Mouse (Mus musculus) liver, embryonic 16.5 days (tissue): ENCODE results near the gene Dscam. TPM values are rescaled to one million over a fixed set of nuclear protein-coding genes. Genes with fewer than 3 reads are reported as not detected.

Experiments
- ATAC-seq: fragments of 200-750 bp; cut with Nextera tagmentation; 2 replicates; pipeline ENCODE4 v1.8.0; 2017; ENCODE audit warnings: low read depth, mild to moderate bottlenecking, moderate number of reproducible peaks, moderate library complexity
- H3K27ac ChIP-seq: fragments of 300-500 bp; sonication (generic); 2 replicates; pipeline ENCODE4 v1.5.1; 2014; ENCODE audit warnings: mild to moderate bottlenecking, low read length
- H3K27me3 ChIP-seq: fragments of 300-500 bp; sonication (generic); 2 replicates; pipeline ENCODE4 v1.6.1; 2014; ENCODE audit warnings: low read depth, low read length, mixed read lengths; ENCODE audit not compliant: control insufficient read depth, insufficient read depth
- H3K36me3 ChIP-seq: fragments of 300-500 bp; sonication (generic); 2 replicates; pipeline ENCODE4 v1.6.1; 2014; ENCODE audit warnings: mild to moderate bottlenecking; ENCODE audit not compliant: control insufficient read depth, insufficient read depth
- H3K4me1 ChIP-seq: fragments of 300-500 bp; sonication (generic); 2 replicates; pipeline ENCODE4 v1.6.1; 2014; ENCODE audit warnings: low read depth, low read length, mixed read lengths; ENCODE audit not compliant: control insufficient read depth
- H3K4me2 ChIP-seq: fragments of 300-500 bp; sonication (generic); 2 replicates; pipeline ENCODE4 v1.6.1; 2014; ENCODE audit warnings: low read depth, low read length, mixed read lengths
- H3K4me3 ChIP-seq: fragments of 300-500 bp; sonication (generic); 2 replicates; pipeline ENCODE4 v1.5.1; 2014; ENCODE audit warnings: low read depth, mild to moderate bottlenecking, low read length
- H3K9ac ChIP-seq: fragments of 300-500 bp; sonication (generic); 2 replicates; pipeline ENCODE4 v1.6.1; 2014; ENCODE audit warnings: low read depth, low read length
- H3K9me3 ChIP-seq: fragments of 300-500 bp; sonication (generic); replicated peaks from 2 replicates; pipeline ENCODE4 v1.6.1; 2016; ENCODE audit warnings: low read length; ENCODE audit not compliant: control insufficient read depth
- WGBS: fragments of 180-500 bp; shearing (Covaris S2); extraction: QIAGEN DNeasy Blood & Tissue Kit; methylation state at CpG from one replicate; pipeline ENCODE4 v1.1.7; 2014; ENCODE audit not compliant: insufficient replicate concordance; 5-methylcytosine and 5-hydroxymethylcytosine counted together
- polyA plus RNA-seq: library from polyadenylated mRNA; unstranded; fragments of >200 nt; fragmentation: Nextera tagmentation; extraction: Ambion mirVana; gene quantifications from 2 replicates; pipeline ENCODE4 v1.2.1, GENCODE M21; 2015

Gene Dscam
- polyA plus RNA-seq, 1 experiment from 2014 or later = not detected

- Histone ChIP-seq H3K9ac (no peak overlapping the region), H3K4me1 (no peaks in the 10 kb centered on the region), H3K4me2 (no peak overlapping the region), H3K27me3 (no peaks in the 10 kb centered on the region), H3K36me3 (no peaks in the 10 kb centered on the region), H3K27ac (no peak overlapping the region), H3K4me3 (no peak overlapping the region), H3K9me3 (no peaks in the 10 kb centered on the region)
- WGBS = 48% methylated on average over 2 of the region's 2 CpGs
- 0 out of 2 replicates have a peak, but pooled peaks have one; percentile 35 for ATAC-seq
Measured at GRCm38 (mm10) chr16:96969643-96970042, 200.9 kb downstream of the Dscam start.

GRCm38 (mm10) chr16:96968885-96969480 lies 201.6 kb downstream of the Dscam start:
- Histone ChIP-seq H3K4me2 (no peak overlapping the region), H3K27ac (no peak overlapping the region), H3K9me3 (no peaks in the 10 kb centered on the region), H3K36me3 (no peaks in the 10 kb centered on the region), H3K4me1 (no peaks in the 10 kb centered on the region), H3K27me3 (no peaks in the 10 kb centered on the region; the same call in 1 of the 2 replicates), H3K4me3 (no peak overlapping the region), H3K9ac (no peak overlapping the region)
- ATAC-seq = no peak
- 21% methylated on average over 2 of the region's 2 CpGs for WGBS

- ATAC-seq = no peak
- WGBS = 63% methylated on average over 3 of the region's 3 CpGs
- H3K27ac ChIP-seq = no peak overlapping the region
- H3K4me3 ChIP-seq = no peak overlapping the region
- H3K9ac ChIP-seq = no peak overlapping the region
- H3K4me1 ChIP-seq = no peaks in the 10 kb centered on the region
- H3K4me2 ChIP-seq = no peak overlapping the region
- no peaks in the 10 kb centered on the region; the same call in 1 of the 2 replicates for H3K27me3 ChIP-seq
- no peaks in the 10 kb centered on the region for H3K36me3 ChIP-seq
- no peaks in the 10 kb centered on the region for H3K9me3 ChIP-seq
Measured at GRCm38 (mm10) chr16:96959695-96960094, 210.9 kb downstream of the Dscam start.

GRCm38 (mm10) chr16:96945468-96946302 lies 224.9 kb downstream of the Dscam start:
- Histone ChIP-seq H3K4me3 (no peak overlapping the region), H3K4me1 (no peaks in the 10 kb centered on the region), H3K9me3 (no peaks in the 10 kb centered on the region), H3K36me3 (no peaks in the 10 kb centered on the region), H3K27ac (no peak overlapping the region), H3K4me2 (no peak overlapping the region), H3K27me3 (no peaks in the 10 kb centered on the region), H3K9ac (no peak overlapping the region)
- no peak for ATAC-seq
- WGBS = 44% methylated on average over 11 of the region's 11 CpGs

GRCm38 (mm10) chr16:96943648-96944047 lies 226.9 kb downstream of the Dscam start:
- Histone ChIP-seq H3K4me3 (no peak overlapping the region), H3K36me3 (no peaks in the 10 kb centered on the region), H3K9ac (no peak overlapping the region), H3K4me2 (no peak overlapping the region), H3K27ac (no peak overlapping the region), H3K27me3 (peaks cover 2% of the 10 kb centered on the region; the same call in 1 of the 2 replicates), H3K4me1 (no peaks in the 10 kb centered on the region), H3K9me3 (no peaks in the 10 kb centered on the region)
- ATAC-seq = no peak
- 53% methylated on average over 2 of the region's 2 CpGs for WGBS

- Histone ChIP-seq H3K36me3 (no peaks in the 10 kb centered on the region), H3K4me3 (no peak overlapping the region)
Measured at GRCm38 (mm10) chr16:96934795-96935194, 235.8 kb downstream of the Dscam start.

GRCm38 (mm10) chr16:96932211-96932610 lies 238.3 kb downstream of the Dscam start:
- Histone ChIP-seq H3K9ac (no peak overlapping the region), H3K9me3 (no peaks in the 10 kb centered on the region), H3K27ac (no peak overlapping the region), H3K4me1 (no peaks in the 10 kb centered on the region), H3K4me3 (no peak overlapping the region), H3K4me2 (no peak overlapping the region), H3K27me3 (peaks cover under 1% of the 10 kb centered on the region), H3K36me3 (no peaks in the 10 kb centered on the region)
- WGBS = 76% methylated on average over 6 of the region's 6 CpGs
- no peak for ATAC-seq

More at GRCm38 (mm10) chr16:96934795-96935194, 235.8 kb downstream of the Dscam start:
- H3K27me3 ChIP-seq = peaks cover 6% of the 10 kb centered on the region
- H3K9me3 ChIP-seq = no peaks in the 10 kb centered on the region
- no peak overlapping the region for H3K4me2 ChIP-seq
- 62% methylated on average over 2 of the region's 2 CpGs for WGBS
- H3K27ac ChIP-seq = no peak overlapping the region
- no peak for ATAC-seq
- no peak overlapping the region for H3K9ac ChIP-seq
- no peaks in the 10 kb centered on the region for H3K4me1 ChIP-seq

- H3K36me3 ChIP-seq = no peaks in the 10 kb centered on the region
- no peak overlapping the region for H3K27ac ChIP-seq
- H3K9ac ChIP-seq = no peak overlapping the region
- H3K4me3 ChIP-seq = no peak overlapping the region
- H3K4me2 ChIP-seq = no peak overlapping the region
- no peak for ATAC-seq
- no peaks in the 10 kb centered on the region; the same call in 1 of the 2 replicates for H3K27me3 ChIP-seq
- H3K4me1 ChIP-seq = no peaks in the 10 kb centered on the region
- no peaks in the 10 kb centered on the region for H3K9me3 ChIP-seq
- WGBS = 63% methylated on average over 2 of the region's 2 CpGs
Measured at GRCm38 (mm10) chr16:96931771-96932170, 238.8 kb downstream of the Dscam start.

GRCm38 (mm10) chr16:96928011-96928410 lies 242.5 kb downstream of the Dscam start:
- H3K27me3 ChIP-seq = no peaks in the 10 kb centered on the region; the same call in 1 of the 2 replicates
- H3K36me3 ChIP-seq = no peaks in the 10 kb centered on the region
- 52% methylated on average over 1 of the region's 1 CpGs for WGBS
- H3K9me3 ChIP-seq = no peaks in the 10 kb centered on the region
- no peak overlapping the region for H3K9ac ChIP-seq
- H3K27ac ChIP-seq = no peak overlapping the region
- no peak overlapping the region for H3K4me2 ChIP-seq
- H3K4me1 ChIP-seq = no peaks in the 10 kb centered on the region
- no peak overlapping the region for H3K4me3 ChIP-seq
- ATAC-seq = no peak
